Mouse (Mus musculus): ENCODE measurements around the gene Phrf1.
"Not testable (repeated sequence)": the region's sequence is repeated elsewhere in the genome, so short reads cannot be mapped to it uniquely, and the experiment has no call there.

The Phrf1 gene

GRCm38 (mm10) chr7:141231551-141231950 is 3.0 kb downstream of the Phrf1 start:
- peaks cover 49% of the 10 kb centered on the region for H3K4me1 ChIP-seq (replicated peaks; ENCODE audit: low read depth, low read length)
- no peak overlapping the region for H3K4me3 ChIP-seq (replicated peaks; ENCODE audit: low read length)
- H3K27me3 ChIP-seq (ENCODE audit: insufficient read depth, low read length) = no peaks in the 10 kb centered on the region
- peaks cover 69% of the 10 kb centered on the region for H3K36me3 ChIP-seq (ENCODE audit: insufficient read depth, low read length)
- TF ChIP-seq CTCF (conservative IDR thresholded peaks at IDR 0.05; ENCODE audit: low read length) = no peak
- no peak for TF ChIP-seq POU5F1 (IDR thresholded peaks at IDR 0.05; ENCODE audit: borderline replicate concordance, low read length)
- no peak for TF ChIP-seq NANOG (IDR thresholded peaks at IDR 0.05; ENCODE audit: borderline replicate concordance, low read length)
- no peaks in the 10 kb centered on the region for H3K9me3 ChIP-seq (ENCODE audit: low read length)

DNA sequence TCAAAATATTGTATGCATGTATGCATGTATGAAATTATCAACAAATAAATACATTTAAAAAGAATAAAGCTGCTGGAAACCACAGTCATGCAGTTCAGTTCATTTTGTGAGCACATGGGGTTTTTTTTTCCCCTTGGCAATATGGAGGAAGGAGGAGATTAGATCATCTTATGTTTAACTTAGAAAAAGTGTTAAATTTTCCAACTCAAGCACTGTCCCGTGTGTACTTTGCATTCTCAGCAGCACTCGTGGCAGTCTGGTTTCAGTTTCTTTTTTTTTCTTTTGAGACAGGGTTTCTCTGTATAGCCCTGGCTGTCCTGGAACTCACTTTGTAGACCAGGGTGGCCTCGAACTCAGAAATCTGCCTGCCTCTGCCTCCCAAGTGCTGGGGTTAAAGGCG is 21.9 kb downstream of the Phrf1 start:
- not testable (repeated sequence) for H3K4me3 ChIP-seq (replicated peaks; ENCODE audit: low read length); H3K4me1 ChIP-seq (replicated peaks; ENCODE audit: low read depth, low read length); H3K27me3 ChIP-seq (ENCODE audit: insufficient read depth, low read length); H3K9me3 ChIP-seq (ENCODE audit: low read length)
- peaks cover 98% of the 10 kb centered on the region for H3K36me3 ChIP-seq (ENCODE audit: insufficient read depth, low read length)

DNA sequence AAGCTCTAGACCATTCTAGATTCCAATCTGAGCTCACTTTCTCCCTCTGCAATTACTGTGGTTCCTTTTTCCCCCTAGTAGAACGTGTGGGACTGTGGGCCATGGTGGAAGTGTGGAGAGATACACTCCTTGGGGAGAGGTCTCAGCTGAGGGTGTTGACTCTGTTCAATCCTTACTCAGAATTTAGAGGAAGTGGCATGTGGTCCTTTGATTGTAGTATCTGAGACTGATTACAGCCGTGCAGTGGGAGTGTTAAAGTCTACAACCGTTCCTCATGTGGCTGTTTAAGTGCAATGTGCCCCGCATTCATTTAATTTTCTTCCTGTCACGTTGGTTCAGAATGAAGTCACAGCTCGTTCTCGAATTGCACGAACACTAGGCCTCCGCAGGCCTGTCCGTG is 27.6 kb downstream of the Phrf1 start:
- peaks cover 19% of the 10 kb centered on the region for H3K4me1 ChIP-seq (replicated peaks; ENCODE audit: low read depth, low read length)
- no peak overlapping the region for H3K4me3 ChIP-seq (replicated peaks; ENCODE audit: low read length)
- H3K36me3 ChIP-seq (ENCODE audit: insufficient read depth, low read length) = peaks cover 96% of the 10 kb centered on the region
- no peaks in the 10 kb centered on the region for H3K9me3 ChIP-seq (ENCODE audit: low read length)
- H3K27me3 ChIP-seq (ENCODE audit: insufficient read depth, low read length) = no peaks in the 10 kb centered on the region
- no peak for TF ChIP-seq POU5F1 (IDR thresholded peaks at IDR 0.05; ENCODE audit: borderline replicate concordance, low read length)
- TF ChIP-seq CTCF (conservative IDR thresholded peaks at IDR 0.05; ENCODE audit: low read length) = no peak
- TF ChIP-seq NANOG (IDR thresholded peaks at IDR 0.05; ENCODE audit: borderline replicate concordance, low read length) = no peak

GRCm38 (mm10) chr7:141261480-141261879 is 32.9 kb downstream of the Phrf1 start:
- TF ChIP-seq CTCF (conservative IDR thresholded peaks at IDR 0.05; ENCODE audit: low read length) (no peak), POU5F1 (IDR thresholded peaks at IDR 0.05; ENCODE audit: borderline replicate concordance, low read length) (no peak), NANOG (IDR thresholded peaks at IDR 0.05; ENCODE audit: borderline replicate concordance, low read length) (no peak)
- Histone ChIP-seq H3K9me3 (ENCODE audit: low read length) (no peaks in the 10 kb centered on the region), H3K4me1 (replicated peaks; ENCODE audit: low read depth, low read length) (peaks cover 58% of the 10 kb centered on the region), H3K27me3 (ENCODE audit: insufficient read depth, low read length) (peaks cover 6% of the 10 kb centered on the region; the same call in 1 of the 2 replicates), H3K36me3 (ENCODE audit: insufficient read depth, low read length) (peaks cover 88% of the 10 kb centered on the region), H3K4me3 (replicated peaks; ENCODE audit: low read length) (no peak overlapping the region)

- TF ChIP-seq NANOG (IDR thresholded peaks at IDR 0.05; ENCODE audit: borderline replicate concordance, low read length) (no peak), CTCF (conservative IDR thresholded peaks at IDR 0.05; ENCODE audit: low read length) (no peak), POU5F1 (IDR thresholded peaks at IDR 0.05; ENCODE audit: borderline replicate concordance, low read length) (no peak)
- Histone ChIP-seq H3K4me1 (replicated peaks; ENCODE audit: low read depth, low read length) (peaks cover 57% of the 10 kb centered on the region), H3K4me3 (replicated peaks; ENCODE audit: low read length) (peak overlapping the region; percentile 37; the same call in 1 of the 2 replicates), H3K27me3 (ENCODE audit: insufficient read depth, low read length) (peaks cover 11% of the 10 kb centered on the region), H3K36me3 (ENCODE audit: insufficient read depth, low read length) (peaks cover 66% of the 10 kb centered on the region), H3K9me3 (ENCODE audit: low read length) (no peaks in the 10 kb centered on the region)
Observed at GRCm38 (mm10) chr7:141263640-141264039, 35.1 kb downstream of the Phrf1 start.

DNA sequence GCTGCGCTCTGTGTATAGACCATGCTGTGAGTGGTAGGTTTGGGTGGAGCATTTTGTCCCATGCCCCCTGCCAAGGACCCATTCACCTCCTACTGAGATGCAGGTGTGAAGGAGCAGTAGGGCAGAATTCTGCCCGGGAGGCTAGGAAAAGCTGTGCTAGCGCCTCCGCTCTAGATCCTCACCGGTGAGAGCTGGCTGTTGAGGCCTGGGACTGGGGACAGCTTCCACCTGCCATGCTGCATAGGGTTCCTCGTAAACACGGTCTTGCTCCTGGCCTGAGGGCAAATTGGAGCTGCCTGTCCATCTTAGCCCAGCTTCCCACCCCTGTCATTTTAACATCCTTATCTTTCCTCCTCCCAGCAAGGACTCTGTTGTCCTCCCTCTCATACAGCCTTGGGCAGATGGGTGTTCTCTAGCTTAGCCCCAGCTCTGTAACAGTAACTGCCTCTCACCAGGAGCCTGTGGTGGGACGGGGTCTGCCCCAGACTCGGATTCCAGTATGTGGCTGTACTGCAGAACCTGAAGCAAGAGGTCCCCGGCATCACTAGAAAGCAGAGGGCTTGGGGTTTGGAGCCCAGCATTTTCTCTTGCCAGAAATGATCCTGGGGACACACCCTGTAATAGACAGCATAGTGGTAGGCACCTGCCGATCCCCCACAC is 35.6 kb downstream of the Phrf1 start:
- Histone ChIP-seq H3K4me1 (replicated peaks; ENCODE audit: low read depth, low read length) (peaks cover 58% of the 10 kb centered on the region), H3K27me3 (ENCODE audit: insufficient read depth, low read length) (peaks cover 16% of the 10 kb centered on the region), H3K36me3 (ENCODE audit: insufficient read depth, low read length) (peaks cover 61% of the 10 kb centered on the region), H3K9me3 (ENCODE audit: low read length) (no peaks in the 10 kb centered on the region), H3K4me3 (replicated peaks; ENCODE audit: low read length) (peak overlapping the region; percentile 37; the same call in 1 of the 2 replicates)
- TF ChIP-seq CTCF (conservative IDR thresholded peaks at IDR 0.05; ENCODE audit: low read length) (no peak), POU5F1 (IDR thresholded peaks at IDR 0.05; ENCODE audit: borderline replicate concordance, low read length) (no peak), NANOG (IDR thresholded peaks at IDR 0.05; ENCODE audit: borderline replicate concordance, low read length) (no peak)

- peaks cover 24% of the 10 kb centered on the region for H3K27me3 ChIP-seq (ENCODE audit: insufficient read depth, low read length)
Observed at GRCm38 (mm10) chr7:141264761-141265410, 36.3 kb downstream of the Phrf1 start.

DNA sequence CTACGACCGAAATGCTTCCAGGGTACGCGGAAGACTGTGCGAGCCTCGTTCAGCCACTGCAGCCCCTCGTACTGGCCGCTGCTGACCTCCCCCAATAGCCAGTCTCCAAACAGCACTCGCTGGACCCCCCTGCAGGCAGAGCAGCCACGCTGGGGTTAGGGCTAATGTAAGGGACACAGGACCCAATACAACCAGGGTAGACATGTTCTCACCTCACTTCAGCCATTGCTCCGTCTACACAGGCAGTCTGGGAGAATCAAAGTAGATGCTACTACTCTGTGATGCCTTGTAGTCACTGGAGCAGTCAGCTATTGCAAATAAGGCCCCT is 36.8 kb downstream of the Phrf1 start:
- H3K4me1 ChIP-seq (replicated peaks; ENCODE audit: low read depth, low read length) = peaks cover 58% of the 10 kb centered on the region
- H3K9me3 ChIP-seq (ENCODE audit: low read length) = no peaks in the 10 kb centered on the region
- no peak overlapping the region for H3K4me3 ChIP-seq (replicated peaks; ENCODE audit: low read length)
- peaks cover 49% of the 10 kb centered on the region for H3K36me3 ChIP-seq (ENCODE audit: insufficient read depth, low read length)
- no peak for TF ChIP-seq NANOG (IDR thresholded peaks at IDR 0.05; ENCODE audit: borderline replicate concordance, low read length)
- TF ChIP-seq POU5F1 (IDR thresholded peaks at IDR 0.05; ENCODE audit: borderline replicate concordance, low read length) = no peak
- TF ChIP-seq CTCF (conservative IDR thresholded peaks at IDR 0.05; ENCODE audit: low read length) = no peak
- peaks cover 25% of the 10 kb centered on the region for H3K27me3 ChIP-seq (ENCODE audit: insufficient read depth, low read length)

More at GRCm38 (mm10) chr7:141264761-141265410, 36.3 kb downstream of the Phrf1 start:
- TF ChIP-seq CTCF (conservative IDR thresholded peaks at IDR 0.05; ENCODE audit: low read length) (peak; percentile 25), NANOG (IDR thresholded peaks at IDR 0.05; ENCODE audit: borderline replicate concordance, low read length) (no peak), POU5F1 (IDR thresholded peaks at IDR 0.05; ENCODE audit: borderline replicate concordance, low read length) (no peak)
- peaks cover 58% of the 10 kb centered on the region for H3K4me1 ChIP-seq (replicated peaks; ENCODE audit: low read depth, low read length)
- no peaks in the 10 kb centered on the region for H3K9me3 ChIP-seq (ENCODE audit: low read length)
- H3K36me3 ChIP-seq (ENCODE audit: insufficient read depth, low read length) = peaks cover 54% of the 10 kb centered on the region
- no peak overlapping the region for H3K4me3 ChIP-seq (replicated peaks; ENCODE audit: low read length)

All from E14TG2a.4 (cell line).